Comparison of ENCODE assay signal across 8 mouse cellular contexts in the genomic region with DNA sequence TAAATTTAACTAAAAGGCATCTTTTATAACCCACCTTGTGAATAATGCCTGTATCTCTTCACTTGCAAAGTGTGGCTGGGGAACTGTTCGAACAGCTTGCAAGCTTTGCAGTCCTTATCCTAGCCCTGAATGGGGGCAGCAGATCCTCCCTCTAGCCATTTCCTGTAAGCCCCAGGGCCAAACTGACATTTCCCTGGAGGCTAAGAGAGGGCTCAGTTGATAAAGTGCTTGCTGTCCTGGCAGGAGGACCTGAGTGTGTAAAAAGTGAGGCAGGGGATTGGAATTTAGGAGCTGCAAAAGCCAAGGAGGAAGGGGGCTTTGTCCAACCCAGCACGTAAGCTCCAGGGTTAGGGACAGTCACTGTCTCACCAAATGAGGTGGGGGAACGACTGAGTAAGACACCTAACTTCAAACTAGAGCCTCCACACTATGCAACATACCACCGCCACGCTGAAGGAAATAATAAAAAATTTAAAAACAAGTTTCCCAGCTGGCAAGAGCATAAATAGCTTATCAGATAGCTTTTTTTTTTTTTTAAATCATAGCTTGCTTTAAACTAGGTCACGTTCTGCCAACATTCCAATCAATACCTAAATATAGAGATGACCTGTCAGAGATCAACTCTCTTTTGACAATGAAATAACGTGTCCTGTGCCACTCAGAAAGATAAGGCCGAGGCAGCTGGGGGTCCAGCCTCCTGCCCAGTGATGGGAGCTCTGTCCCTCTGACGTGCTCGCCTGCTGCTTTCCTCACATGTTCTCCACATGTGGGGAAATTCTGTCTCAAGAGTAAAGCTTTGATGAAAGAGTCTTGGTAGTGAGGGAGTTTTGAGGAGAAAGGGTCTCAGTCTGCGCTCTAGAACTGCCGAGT.
DNase-seq lines count a peak whose midpoint lies in the region; ATAC-seq and TF ChIP-seq lines count a peak whose summit lies in the region.

No protein-coding gene starts in this region.

- H3K9ac ChIP-seq in kidney, embryonic 16.5 days (replicated peaks; ENCODE audit: low read length): 0 out of 2 replicates have a peak overlapping the region, but pooled peaks have one; percentile 42
- H3K9ac ChIP-seq in forebrain, postnatal 0 days: no peak overlapping the region
- no peak overlapping the region for H3K9ac ChIP-seq in intestine, postnatal 0 days (ENCODE audit: low read depth, low read length)

- TF ChIP-seq CTCF in forebrain, postnatal 0 days (IDR thresholded peaks at IDR 0.05; ENCODE audit: low read depth): no peak
- TF ChIP-seq CTCF in intestine, postnatal 0 days (IDR thresholded peaks at IDR 0.05; ENCODE audit: low read depth): peak; percentile 14; the same call in 1 of the 2 replicates

- no peak overlapping the region for H3K4me3 ChIP-seq in kidney, embryonic 16.5 days (ENCODE audit: low read length)
- H3K4me3 ChIP-seq in forebrain, postnatal 0 days (ENCODE audit: low read depth, low read length): no peak overlapping the region
- no peak overlapping the region for H3K4me3 ChIP-seq in intestine, postnatal 0 days (ENCODE audit: low read depth, low read length)

- peaks cover 64% of the 10 kb centered on the region for H3K4me1 ChIP-seq in kidney, embryonic 16.5 days (ENCODE audit: insufficient read depth, low read length)
- H3K4me1 ChIP-seq in forebrain, postnatal 0 days (ENCODE audit: insufficient read depth): peaks cover 10% of the 10 kb centered on the region
- peaks cover 4% of the 10 kb centered on the region; the same call in 1 of the 2 replicates for H3K4me1 ChIP-seq in intestine, postnatal 0 days (replicated peaks; ENCODE audit: control insufficient read depth, insufficient read depth, low read length)

- no peak for DNase-seq in kidney, adult 11 months
- DNase-seq in R1 (ENCODE audit: low read depth, low spot score): peak; percentile 21
- DNase-seq in forebrain, postnatal 0 days: peak; percentile 14
- DNase-seq in cerebellum, adult 18-20 months: no peak
- DNase-seq in layer of hippocampus, adult 9-10 months (ENCODE audit: low spot score): no peak
- no peak for DNase-seq in layer of hippocampus, postnatal 25 days (ENCODE audit: extremely low spot score in 1 of 2, low spot score in 1 of 2)

- 59% methylated on average over 12 of the region's 12 CpGs for WGBS in kidney, embryonic 16.5 days
- 70% methylated on average over 12 of the region's 12 CpGs for WGBS in forebrain, postnatal 0 days
- 63% methylated on average over 12 of the region's 12 CpGs for WGBS in intestine, postnatal 0 days

- ATAC-seq in kidney, embryonic 16.5 days (ENCODE audit: low FRiP score, low TSS enrichment): no peak
- ATAC-seq in forebrain, postnatal 0 days: no peak
- ATAC-seq in intestine, postnatal 0 days: no peak

- no peak overlapping the region for H3K4me2 ChIP-seq in kidney, embryonic 16.5 days (replicated peaks; ENCODE audit: low read depth, low read length)
- no peak overlapping the region for H3K4me2 ChIP-seq in forebrain, postnatal 0 days (ENCODE audit: low read depth)
- H3K4me2 ChIP-seq in intestine, postnatal 0 days (replicated peaks; ENCODE audit: low read depth): no peak overlapping the region

- no peaks in the 10 kb centered on the region for H3K9me3 ChIP-seq in kidney, embryonic 16.5 days (ENCODE audit: low read length)
- no peaks in the 10 kb centered on the region for H3K9me3 ChIP-seq in forebrain, postnatal 0 days (ENCODE audit: low read length)
- no peaks in the 10 kb centered on the region for H3K9me3 ChIP-seq in intestine, postnatal 0 days (ENCODE audit: control insufficient read depth)

- no peaks in the 10 kb centered on the region for H3K27me3 ChIP-seq in kidney, embryonic 16.5 days (ENCODE audit: insufficient read depth, low read length)
- H3K27me3 ChIP-seq in forebrain, postnatal 0 days (ENCODE audit: insufficient read depth, low read length): no peaks in the 10 kb centered on the region
- no peaks in the 10 kb centered on the region for H3K27me3 ChIP-seq in intestine, postnatal 0 days (replicated peaks; ENCODE audit: control insufficient read depth, insufficient read depth, low read length)

- peak overlapping the region; percentile 85 for H3K27ac ChIP-seq in kidney, embryonic 16.5 days (ENCODE audit: low read length)
- no peak overlapping the region for H3K27ac ChIP-seq in forebrain, postnatal 0 days (ENCODE audit: low read depth, low read length)
- peak overlapping the region; percentile 46; the same call in 1 of the 2 replicates for H3K27ac ChIP-seq in intestine, postnatal 0 days (ENCODE audit: low read depth, low read length)

- no peaks in the 10 kb centered on the region for H3K36me3 ChIP-seq in kidney, embryonic 16.5 days (ENCODE audit: insufficient read depth, low read length)
- no peaks in the 10 kb centered on the region for H3K36me3 ChIP-seq in forebrain, postnatal 0 days (ENCODE audit: insufficient read depth)
- no peaks in the 10 kb centered on the region for H3K36me3 ChIP-seq in intestine, postnatal 0 days (ENCODE audit: control insufficient read depth, insufficient read depth)

Comparison
In these comparisons a context has a peak if more than half of its experiments do, and no peak if none do; other contexts are left out.
1. DNase-seq: peak in R1 (single experiment) and forebrain, postnatal 0 days (single experiment); none in kidney, adult 11 months (single experiment), cerebellum, adult 18-20 months (0 of 2), layer of hippocampus, adult 9-10 months (single experiment) and layer of hippocampus, postnatal 25 days (0 of 2).